ENCODE assay signal across 27 mouse cellular contexts in genomic region chr9:31092111-31092832, GRCm38 (mm10). TPM values are rescaled to one million over a fixed set of nuclear protein-coding genes. Genes with fewer than 3 reads are reported as not detected.
DNase-seq lines count a peak whose midpoint lies in the region; ATAC-seq and TF ChIP-seq lines count a peak whose summit lies in the region.
"Had no signal": no experiment of that assay in that cellular context is flagged by ENCODE, and none has a peak within 500 bp of the region (broad histone marks: within the 10 kb centered on the region; RNA-seq: fewer than 3 reads in every experiment).

No protein-coding gene starts in this region.

- H3K79me2 ChIP-seq in MEL (ENCODE audit: control insufficient read depth, insufficient read depth, low read length, poor library complexity), result no peaks in the 10 kb centered on the region

- WGBS in liver, embryonic 11.5 days, result 85% methylated on average over 18 of the region's 18 CpGs
- WGBS in liver, postnatal 0 days (ENCODE audit: insufficient replicate concordance), result 79% methylated on average over 18 of the region's 18 CpGs
- WGBS in embryonic facial prominence, embryonic 10.5 days, result 92% methylated on average over 18 of the region's 18 CpGs
- WGBS in kidney, embryonic 16.5 days, result 85% methylated on average over 18 of the region's 18 CpGs

- H3K4me3 ChIP-seq in liver, embryonic 11.5 days (ENCODE audit: low read depth, low read length), result no peak overlapping the region
- no peak overlapping the region for H3K4me3 ChIP-seq in liver, postnatal 0 days (ENCODE audit: low read depth, low read length)
- no peak overlapping the region for H3K4me3 ChIP-seq in MEL (ENCODE audit: control insufficient read depth in 1 of 2, insufficient read depth in 1 of 2, low read depth in 2 of 2, low read length in 2 of 2)
- H3K4me3 ChIP-seq in embryonic facial prominence, embryonic 10.5 days, result no peak overlapping the region
- no peak overlapping the region for H3K4me3 ChIP-seq in kidney, embryonic 16.5 days (ENCODE audit: low read length)
- H3K4me3 ChIP-seq: forebrain, embryonic 12.5 days; forebrain, embryonic 15.5 days; heart, adult 2 months; heart, embryonic 10.5 days; heart, embryonic 13.5 days; hindbrain, embryonic 12.5 days; hindbrain, embryonic 15.5 days had no signal

- peak; percentile 10 for DNase-seq in liver, embryonic 11.5 days (ENCODE audit: low spot score)
- no peak for DNase-seq in liver, postnatal 0 days
- DNase-seq in urinary bladder, postnatal 25 days (ENCODE audit: low spot score), result peak; percentile 1
- no peak for DNase-seq in urinary bladder, adult 2 months (ENCODE audit: low spot score)
- DNase-seq in MEL (ENCODE audit: low read depth, low spot score), result peak; percentile 66
- peak; percentile 7 for DNase-seq in embryonic facial prominence, embryonic 10.5 days (ENCODE audit: low spot score)
- DNase-seq in spleen, adult 18-20 months, result no peak
- DNase-seq: adrenal gland, adult 2 months; adrenal gland, postnatal 14 days; cerebellum, adult 11-12 months; cerebellum, adult 8-10 months; cerebellum, postnatal 10 days; cerebellum, postnatal 36 days; embryo, embryonic 11 days; gastrocnemius, postnatal 25 days; heart, adult 2 months; heart, postnatal 14 days had no signal

- TF ChIP-seq POLR2A in MEL (IDR thresholded peaks at IDR 0.05; ENCODE audit: control insufficient read depth in 1 of 2, insufficient read depth in 1 of 2, low read depth in 1 of 2, low read length in 2 of 2, poor library complexity in 1 of 2), result no peak

- no peak overlapping the region for H3K4me2 ChIP-seq in liver, embryonic 11.5 days
- no peak overlapping the region for H3K4me2 ChIP-seq in liver, postnatal 0 days (ENCODE audit: low read depth, low read length)
- no peak overlapping the region for H3K4me2 ChIP-seq in kidney, embryonic 16.5 days (replicated peaks; ENCODE audit: low read depth, low read length)
- H3K4me2 ChIP-seq: forebrain, embryonic 12.5 days; forebrain, embryonic 15.5 days; heart, embryonic 13.5 days; hindbrain, embryonic 12.5 days; hindbrain, embryonic 15.5 days had no signal

- no peak for TF ChIP-seq RAD21 in MEL (IDR thresholded peaks at IDR 0.05; ENCODE audit: low read depth, low read length)

- H3K9ac ChIP-seq in liver, embryonic 11.5 days (ENCODE audit: low read depth, low read length), result no peak overlapping the region
- no peak overlapping the region for H3K9ac ChIP-seq in liver, postnatal 0 days (replicated peaks)
- no peak overlapping the region for H3K9ac ChIP-seq in MEL (ENCODE audit: control insufficient read depth, low read depth, low read length, poor library complexity, severe bottlenecking)
- H3K9ac ChIP-seq in kidney, embryonic 16.5 days (replicated peaks; ENCODE audit: low read length), result no peak overlapping the region
- H3K9ac ChIP-seq: forebrain, embryonic 12.5 days; forebrain, embryonic 15.5 days; heart, embryonic 13.5 days; hindbrain, embryonic 12.5 days; hindbrain, embryonic 15.5 days had no signal

- no peak for TF ChIP-seq EP300 in liver, postnatal 0 days (IDR thresholded peaks at IDR 0.05; ENCODE audit: low read depth)
- TF ChIP-seq EP300 in MEL (IDR thresholded peaks at IDR 0.05; ENCODE audit: low read depth in 1 of 2, low read length in 2 of 2), result no peak

- H3K27ac ChIP-seq in liver, embryonic 11.5 days (ENCODE audit: low read depth, low read length), result no peak overlapping the region
- H3K27ac ChIP-seq in liver, postnatal 0 days (ENCODE audit: low read depth), result no peak overlapping the region
- no peak overlapping the region for H3K27ac ChIP-seq in MEL (ENCODE audit: control insufficient read depth, low read depth, low read length)
- no peak overlapping the region for H3K27ac ChIP-seq in embryonic facial prominence, embryonic 10.5 days (replicated peaks)
- H3K27ac ChIP-seq in kidney, embryonic 16.5 days (ENCODE audit: low read length), result no peak overlapping the region
- H3K27ac ChIP-seq: forebrain, embryonic 12.5 days; forebrain, embryonic 15.5 days; heart, adult 2 months; heart, embryonic 10.5 days; heart, embryonic 13.5 days; hindbrain, embryonic 12.5 days; hindbrain, embryonic 15.5 days had no signal

- H3K27me3 ChIP-seq in liver, embryonic 11.5 days (replicated peaks; ENCODE audit: control insufficient read depth, insufficient read depth, low read length), result no peaks in the 10 kb centered on the region
- 0 out of 2 replicates have a peak, but pooled peaks cover 2% of the 10 kb centered on the region for H3K27me3 ChIP-seq in liver, postnatal 0 days (ENCODE audit: insufficient read depth, low read length)
- H3K27me3 ChIP-seq in MEL (ENCODE audit: control insufficient read depth in 1 of 2, insufficient read depth in 2 of 2, low read length in 2 of 2), result no peaks in the 10 kb centered on the region
- H3K27me3 ChIP-seq in embryonic facial prominence, embryonic 10.5 days (replicated peaks; ENCODE audit: low read depth, poor library complexity, severe bottlenecking), result peaks cover 14% of the 10 kb centered on the region
- no peaks in the 10 kb centered on the region for H3K27me3 ChIP-seq in kidney, embryonic 16.5 days (ENCODE audit: insufficient read depth, low read length)
- H3K27me3 ChIP-seq: forebrain, embryonic 15.5 days; hindbrain, embryonic 12.5 days; hindbrain, embryonic 15.5 days had no signal

- no peaks in the 10 kb centered on the region for H3K4me1 ChIP-seq in liver, embryonic 11.5 days (replicated peaks; ENCODE audit: control insufficient read depth, insufficient read depth, low read length)
- no peaks in the 10 kb centered on the region for H3K4me1 ChIP-seq in liver, postnatal 0 days (ENCODE audit: insufficient read depth)
- H3K4me1 ChIP-seq in MEL (ENCODE audit: control insufficient read depth in 1 of 2, insufficient read depth in 2 of 2, low read length in 2 of 2), result no peaks in the 10 kb centered on the region
- H3K4me1 ChIP-seq in embryonic facial prominence, embryonic 10.5 days, result 0 out of 2 replicates have a peak, but pooled peaks cover 4% of the 10 kb centered on the region
- no peaks in the 10 kb centered on the region for H3K4me1 ChIP-seq in kidney, embryonic 16.5 days (ENCODE audit: insufficient read depth, low read length)
- H3K4me1 ChIP-seq: forebrain, embryonic 12.5 days; hindbrain, embryonic 12.5 days; hindbrain, embryonic 15.5 days had no signal

- ATAC-seq in liver, embryonic 11.5 days (replicated peaks; ENCODE audit: low FRiP score), result no peak
- ATAC-seq in liver, postnatal 0 days, result no peak
- no peak for ATAC-seq in kidney, embryonic 16.5 days (ENCODE audit: low FRiP score, low TSS enrichment)
- ATAC-seq: CD4-positive, CD25-positive, alpha-beta regulatory T cell, adult 4 months; forebrain, embryonic 15.5 days; Patski had no signal

- H3K9me3 ChIP-seq in liver, embryonic 11.5 days (ENCODE audit: control insufficient read depth, low read length), result no peaks in the 10 kb centered on the region
- H3K9me3 ChIP-seq in liver, postnatal 0 days (ENCODE audit: low read length), result no peaks in the 10 kb centered on the region
- H3K9me3 ChIP-seq in MEL (replicated peaks; ENCODE audit: insufficient read depth, low read length), result no peaks in the 10 kb centered on the region
- no peaks in the 10 kb centered on the region for H3K9me3 ChIP-seq in embryonic facial prominence, embryonic 10.5 days
- no peaks in the 10 kb centered on the region for H3K9me3 ChIP-seq in kidney, embryonic 16.5 days (ENCODE audit: low read length)
- H3K9me3 ChIP-seq: forebrain, embryonic 12.5 days; forebrain, embryonic 15.5 days; heart, embryonic 10.5 days; heart, embryonic 13.5 days; hindbrain, embryonic 12.5 days; hindbrain, embryonic 15.5 days had no signal

- no peak for TF ChIP-seq CTCF in liver, postnatal 0 days (IDR thresholded peaks at IDR 0.05; ENCODE audit: low read depth)
- no peak for TF ChIP-seq CTCF in MEL (IDR thresholded peaks at IDR 0.05 in 2 of 3, conservative IDR thresholded peaks at IDR 0.05 in 1 of 3; ENCODE audit: control insufficient read depth in 1 of 3, insufficient read depth in 1 of 3, low read depth in 2 of 3, low read length in 3 of 3, poor library complexity in 1 of 3, severe bottlenecking in 1 of 3)

- H3K36me3 ChIP-seq in liver, embryonic 11.5 days (ENCODE audit: control insufficient read depth, insufficient read depth, low read length), result no peaks in the 10 kb centered on the region
- H3K36me3 ChIP-seq in liver, postnatal 0 days (replicated peaks; ENCODE audit: insufficient read depth, low read length), result no peaks in the 10 kb centered on the region
- H3K36me3 ChIP-seq in MEL (ENCODE audit: control insufficient read depth in 1 of 2, insufficient read depth in 2 of 2, low read length in 2 of 2), result no peaks in the 10 kb centered on the region
- no peaks in the 10 kb centered on the region for H3K36me3 ChIP-seq in embryonic facial prominence, embryonic 10.5 days (replicated peaks)
- no peaks in the 10 kb centered on the region for H3K36me3 ChIP-seq in kidney, embryonic 16.5 days (ENCODE audit: insufficient read depth, low read length)
- H3K36me3 ChIP-seq: forebrain, embryonic 12.5 days; forebrain, embryonic 15.5 days; heart, embryonic 10.5 days; heart, embryonic 13.5 days; hindbrain, embryonic 12.5 days; hindbrain, embryonic 15.5 days had no signal

TF ChIP-seq in MEL, 35 proteins besides CTCF, POLR2A, EP300 and RAD21:
- no peak for TF ChIP-seq GATA1 (IDR thresholded peaks at IDR 0.05; ENCODE audit: low read depth, low read length)
TF ChIP-seq in MEL: peak in this region for 0.

RNA-seq across cellular contexts. Expression of gene St14, which starts 39.4 kb away (rescaled TPM):
- 1.4 and 1.5 TPM in 2 replicates for polyA plus RNA-seq in liver, embryonic 11.5 days (2014; fragmentation: Nextera tagmentation; extraction: Ambion mirVana)
- 0.69 and 0.99 TPM in 2 replicates for polyA plus RNA-seq in liver, postnatal 0 days (2015; fragmentation: Nextera tagmentation; extraction: Ambion mirVana)
- polyA plus RNA-seq in urinary bladder, adult 2 months (2012; rRNA removed), result 23.2 and 25.8 TPM in 2 replicates
- total RNA-seq in MEL (2012; rRNA removed), result 0.08 and 0.10 TPM in 2 replicates
- under 1 TPM in 1 of 2 experiments, not detected in 1; 0.19 TPM for polyA plus RNA-seq in MEL (2012; ENCODE audit: insufficient read depth in 1 of 2, insufficient read length in 2 of 2, low read depth in 1 of 2, low replicate concordance in 2 of 2, missing spikeins in 1 of 2)
- polyA plus RNA-seq in embryonic facial prominence, embryonic 10.5 days (2016; fragmentation: Nextera tagmentation; extraction: Ambion mirVana), result 15.8 and 17.2 TPM in 2 replicates
- polyA plus RNA-seq in kidney, embryonic 16.5 days (2015; fragmentation: Nextera tagmentation; extraction: Ambion mirVana), result 46.7 and 48.3 TPM in 2 replicates
- total RNA-seq: gastrocnemius, adult 8-10 months had no signal
- polyA plus RNA-seq: Patski had no signal

Comparison
In these comparisons a context has a peak if more than half of its experiments do, and no peak if none do; other contexts are left out.
1. DNase-seq: peak in liver, embryonic 11.5 days (single experiment), urinary bladder, postnatal 25 days (single experiment), MEL (single experiment) and embryonic facial prominence, embryonic 10.5 days (single experiment); none in liver, postnatal 0 days (single experiment), urinary bladder, adult 2 months (single experiment) and spleen, adult 18-20 months (0 of 2).